In the genomic region with DNA sequence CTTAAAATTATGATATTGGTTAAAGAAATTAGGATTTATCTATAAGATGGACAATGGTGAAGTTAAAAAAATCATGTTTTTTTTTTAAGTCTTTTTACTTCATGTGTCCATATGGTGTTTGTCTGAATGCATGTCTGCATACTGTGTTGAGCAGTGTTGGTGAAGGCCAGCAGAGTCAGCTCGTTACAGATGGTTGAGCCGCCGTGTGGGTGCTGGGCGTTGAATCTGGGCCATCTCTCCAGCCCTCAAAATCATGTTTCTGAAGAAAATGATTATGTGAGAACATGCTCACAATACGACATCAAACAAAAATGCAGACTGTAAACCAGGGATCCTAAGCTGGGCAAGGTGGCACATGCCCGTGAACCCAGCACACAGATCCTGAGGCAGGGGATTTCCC, we compare ENCODE assay signal across 28 mouse cellular contexts. TPM values are rescaled to one million over a fixed set of nuclear protein-coding genes. Genes with fewer than 3 reads are reported as not detected.
DNase-seq lines count a peak whose midpoint lies in the region; ATAC-seq and TF ChIP-seq lines count a peak whose summit lies in the region.
"Had no signal": no experiment of that assay in that cellular context is flagged by ENCODE, and none has a peak within 500 bp of the region (broad histone marks: within the 10 kb centered on the region; RNA-seq: fewer than 3 reads in every experiment).

No protein-coding gene starts in this region.

- TF ChIP-seq CTCF in forebrain, postnatal 0 days (IDR thresholded peaks at IDR 0.05; ENCODE audit: low read depth) = no peak

- H3K9ac ChIP-seq in forebrain, postnatal 0 days = no peak overlapping the region
- H3K9ac ChIP-seq in hindbrain, embryonic 12.5 days = no peak overlapping the region
- H3K9ac ChIP-seq: embryonic facial prominence, embryonic 12.5 days; heart, embryonic 12.5 days; hindbrain, embryonic 14.5 days; limb, embryonic 13.5 days; liver, embryonic 13.5 days; lung, embryonic 14.5 days; midbrain, embryonic 15.5 days had no signal

- 55% methylated on average over 6 of the region's 6 CpGs for WGBS in forebrain, postnatal 0 days
- 91% methylated on average over 6 of the region's 6 CpGs for WGBS in forebrain, embryonic 10.5 days
- 94% methylated on average over 6 of the region's 6 CpGs for WGBS in hindbrain, embryonic 12.5 days

- no peak overlapping the region for H3K4me3 ChIP-seq in forebrain, postnatal 0 days (ENCODE audit: low read depth, low read length)
- H3K4me3 ChIP-seq in forebrain, embryonic 10.5 days = no peak overlapping the region
- H3K4me3 ChIP-seq in hindbrain, embryonic 12.5 days = no peak overlapping the region
- H3K4me3 ChIP-seq: embryonic facial prominence, embryonic 12.5 days; erythroblast, embryonic 14.5 days; heart, embryonic 12.5 days; limb, embryonic 13.5 days; liver, embryonic 13.5 days; midbrain, embryonic 15.5 days; myocyte had no signal

- ATAC-seq in forebrain, postnatal 0 days = peak; percentile 54
- ATAC-seq in hindbrain, embryonic 12.5 days (ENCODE audit: low FRiP score) = no peak
- ATAC-seq: midbrain, embryonic 15.5 days had no signal

- no peaks in the 10 kb centered on the region for H3K4me1 ChIP-seq in forebrain, postnatal 0 days (ENCODE audit: insufficient read depth)
- H3K4me1 ChIP-seq in forebrain, embryonic 10.5 days = peaks cover 5% of the 10 kb centered on the region; the same call in 1 of the 2 replicates
- no peaks in the 10 kb centered on the region for H3K4me1 ChIP-seq in hindbrain, embryonic 12.5 days
- H3K4me1 ChIP-seq: embryonic facial prominence, embryonic 12.5 days; limb, embryonic 13.5 days; liver, embryonic 13.5 days; midbrain, embryonic 15.5 days had no signal

- H3K4me2 ChIP-seq in forebrain, postnatal 0 days (ENCODE audit: low read depth) = no peak overlapping the region
- no peak overlapping the region for H3K4me2 ChIP-seq in hindbrain, embryonic 12.5 days (replicated peaks)
- H3K4me2 ChIP-seq: embryonic facial prominence, embryonic 12.5 days; heart, embryonic 12.5 days; hindbrain, embryonic 14.5 days; limb, embryonic 13.5 days; liver, embryonic 13.5 days; lung, embryonic 14.5 days; midbrain, embryonic 15.5 days had no signal

- H3K36me3 ChIP-seq in forebrain, postnatal 0 days (ENCODE audit: insufficient read depth) = peaks cover 7% of the 10 kb centered on the region; the same call in 1 of the 2 replicates
- H3K36me3 ChIP-seq in forebrain, embryonic 10.5 days (replicated peaks) = no peaks in the 10 kb centered on the region
- H3K36me3 ChIP-seq in hindbrain, embryonic 12.5 days = no peaks in the 10 kb centered on the region
- H3K36me3 ChIP-seq: embryonic facial prominence, embryonic 12.5 days; heart, embryonic 12.5 days; limb, embryonic 13.5 days; liver, embryonic 13.5 days had no signal

- H3K9me3 ChIP-seq in forebrain, postnatal 0 days (ENCODE audit: low read length) = no peaks in the 10 kb centered on the region
- H3K9me3 ChIP-seq in forebrain, embryonic 10.5 days = no peaks in the 10 kb centered on the region
- H3K9me3 ChIP-seq in hindbrain, embryonic 12.5 days (replicated peaks) = no peaks in the 10 kb centered on the region
- H3K9me3 ChIP-seq: embryonic facial prominence, embryonic 12.5 days; heart, embryonic 12.5 days; limb, embryonic 13.5 days; liver, embryonic 13.5 days; midbrain, embryonic 15.5 days had no signal

- H3K27ac ChIP-seq in forebrain, postnatal 0 days (ENCODE audit: low read depth, low read length) = no peak overlapping the region
- H3K27ac ChIP-seq in forebrain, embryonic 10.5 days = no peak overlapping the region
- no peak overlapping the region for H3K27ac ChIP-seq in hindbrain, embryonic 12.5 days
- H3K27ac ChIP-seq: embryonic facial prominence, embryonic 12.5 days; hindbrain, embryonic 14.5 days; limb, embryonic 13.5 days; liver, embryonic 13.5 days; midbrain, embryonic 15.5 days had no signal

- intact Hi-C loops in left cerebral cortex, postnatal 36 days (cut with DNase I) = no loop called here

- no peaks in the 10 kb centered on the region for H3K27me3 ChIP-seq in forebrain, postnatal 0 days (ENCODE audit: insufficient read depth, low read length)
- H3K27me3 ChIP-seq in forebrain, embryonic 10.5 days (ENCODE audit: poor library complexity, severe bottlenecking) = peaks cover 6% of the 10 kb centered on the region; the same call in 1 of the 2 replicates
- H3K27me3 ChIP-seq in hindbrain, embryonic 12.5 days = no peaks in the 10 kb centered on the region
- H3K27me3 ChIP-seq: embryonic facial prominence, embryonic 12.5 days; limb, embryonic 13.5 days; liver, embryonic 13.5 days; midbrain, embryonic 15.5 days had no signal

- no peak for DNase-seq in forebrain, postnatal 0 days
- DNase-seq in forebrain, embryonic 10.5 days (ENCODE audit: extremely low spot score, low spot score) = no peak
- DNase-seq in right cerebral cortex, adult 2 months (ENCODE audit: low spot score in 2 of 2) = peak; percentile 63 to 64
- no peak for DNase-seq in right cerebral cortex, postnatal 4 days
- DNase-seq in cerebellum, postnatal 10 days = peak; percentile 68 to 72
- peak; percentile 45 to 52 for DNase-seq in left cerebral cortex, postnatal 36 days (ENCODE audit: low spot score in 2 of 2)
- DNase-seq: gastrocnemius, postnatal 10 days; heart, adult 11 months; heart, postnatal 14 days; kidney, adult 8-10 months; kidney, postnatal 14 days; liver, embryonic 13.5 days; lung, embryonic 14.5 days; lung, postnatal 36 days; thymus, postnatal 14 days had no signal

RNA-seq across cellular contexts. Expression of a gene that starts 18.3 kb away (rescaled TPM):
- 0.38 TPM in 1 of 2 replicates, not detected in the other for total RNA-seq in forebrain, postnatal 0 days (2014; rRNA removed)
- not detected in 2 replicates for polyA plus RNA-seq in forebrain, postnatal 0 days (2015; fragmentation: Nextera tagmentation; extraction: Ambion mirVana)
- not detected in 2 replicates for polyA plus RNA-seq in forebrain, embryonic 10.5 days (2016; fragmentation: Nextera tagmentation; extraction: Ambion mirVana)
- not detected for total RNA-seq in left cerebral cortex, postnatal 36 days (2021)
- 0.31 TPM in 1 of 2 replicates, not detected in the other for polyA plus RNA-seq in hindbrain, embryonic 12.5 days (2016; fragmentation: Nextera tagmentation; extraction: Ambion mirVana)
- total RNA-seq: heart, postnatal 14 days; layer of hippocampus, postnatal 36 days had no signal
- polyA plus RNA-seq: heart, embryonic 12.5 days; hindbrain, embryonic 14.5 days; limb, embryonic 13.5 days; lung, embryonic 14.5 days; myocyte; neural tube, embryonic 14.5 days had no signal

RNA-seq across cellular contexts. Expression of a gene that starts 31.7 kb away (rescaled TPM):
- 0.14 and 0.15 TPM in 2 replicates for total RNA-seq in forebrain, postnatal 0 days (2014; rRNA removed)
- 0.06 and 0.13 TPM in 2 replicates for polyA plus RNA-seq in forebrain, postnatal 0 days (2015; fragmentation: Nextera tagmentation; extraction: Ambion mirVana)
- not detected in 2 replicates for polyA plus RNA-seq in forebrain, embryonic 10.5 days (2016; fragmentation: Nextera tagmentation; extraction: Ambion mirVana)
- total RNA-seq in left cerebral cortex, postnatal 36 days (2021) = not detected
- polyA plus RNA-seq in hindbrain, embryonic 12.5 days (2016; fragmentation: Nextera tagmentation; extraction: Ambion mirVana) = 0.16 and 0.21 TPM in 2 replicates
- total RNA-seq: adrenal gland, adult 18-20 months; gastrocnemius, postnatal 10 days; heart, postnatal 14 days; layer of hippocampus, postnatal 36 days; megakaryocyte-erythroid progenitor cell, adult 5-6 weeks had no signal
- polyA plus RNA-seq: erythroblast, embryonic 14.5 days; small intestine, adult 2 months had no signal

RNA-seq across cellular contexts. Expression of a gene that starts 43.6 kb away (rescaled TPM):
- total RNA-seq in forebrain, postnatal 0 days (2014; rRNA removed) = 143 and 147 TPM in 2 replicates
- polyA plus RNA-seq in forebrain, postnatal 0 days (2015; fragmentation: Nextera tagmentation; extraction: Ambion mirVana) = 80.7 and 97.0 TPM in 2 replicates
- 142 and 146 TPM in 2 replicates for polyA plus RNA-seq in forebrain, embryonic 10.5 days (2016; fragmentation: Nextera tagmentation; extraction: Ambion mirVana)
- 100 to 1,000 TPM; 126 to 237 TPM for total RNA-seq in left cerebral cortex, postnatal 36 days (2021)
- polyA plus RNA-seq in hindbrain, embryonic 12.5 days (2016; fragmentation: Nextera tagmentation; extraction: Ambion mirVana) = 158 and 168 TPM in 2 replicates

RNA-seq across cellular contexts. Expression of a gene that starts 44.3 kb away (rescaled TPM):
- 32.0 and 36.2 TPM in 2 replicates for total RNA-seq in forebrain, postnatal 0 days (2014; rRNA removed)
- polyA plus RNA-seq in forebrain, postnatal 0 days (2015; fragmentation: Nextera tagmentation; extraction: Ambion mirVana) = 66.6 and 70.7 TPM in 2 replicates
- 104 and 109 TPM in 2 replicates for polyA plus RNA-seq in forebrain, embryonic 10.5 days (2016; fragmentation: Nextera tagmentation; extraction: Ambion mirVana)
- total RNA-seq in left cerebral cortex, postnatal 36 days (2021) = 10 to 100 TPM; 22.6 to 23.1 TPM
- polyA plus RNA-seq in hindbrain, embryonic 12.5 days (2016; fragmentation: Nextera tagmentation; extraction: Ambion mirVana) = 83.3 and 86.4 TPM in 2 replicates

RNA-seq across cellular contexts. Expression of a gene that starts 51.4 kb away (rescaled TPM):
- 11.8 and 13.3 TPM in 2 replicates for total RNA-seq in forebrain, postnatal 0 days (2014; rRNA removed)
- polyA plus RNA-seq in forebrain, postnatal 0 days (2015; fragmentation: Nextera tagmentation; extraction: Ambion mirVana) = 12.5 and 14.5 TPM in 2 replicates
- polyA plus RNA-seq in forebrain, embryonic 10.5 days (2016; fragmentation: Nextera tagmentation; extraction: Ambion mirVana) = 1.0 and 2.3 TPM in 2 replicates
- 10 to 100 TPM; 54.7 to 64.8 TPM for total RNA-seq in left cerebral cortex, postnatal 36 days (2021)
- 3.9 and 5.7 TPM in 2 replicates for polyA plus RNA-seq in hindbrain, embryonic 12.5 days (2016; fragmentation: Nextera tagmentation; extraction: Ambion mirVana)
- polyA plus RNA-seq: myocyte had no signal

Comparison
In these comparisons a context has a peak if more than half of its experiments do, and no peak if none do; other contexts are left out.
1. DNase-seq: peak in right cerebral cortex, adult 2 months (2 of 2), cerebellum, postnatal 10 days (2 of 2) and left cerebral cortex, postnatal 36 days (2 of 2); none in forebrain, postnatal 0 days (single experiment), forebrain, embryonic 10.5 days (single experiment) and right cerebral cortex, postnatal 4 days (single experiment).